Mouse (Mus musculus) testis, postnatal 14 days (tissue): Measurements from ENCODE around the gene Thra.

Experiments
- DNase-seq: peaks from one replicate; pipeline ENCODE4 v3.0.0; 2021; ENCODE audit warnings: low spot score

Thra gene

GRCm38 (mm10) chr11:98796515-98797216 is 56.2 kb downstream of the Thra start:
- no peak for DNase-seq

DNA sequence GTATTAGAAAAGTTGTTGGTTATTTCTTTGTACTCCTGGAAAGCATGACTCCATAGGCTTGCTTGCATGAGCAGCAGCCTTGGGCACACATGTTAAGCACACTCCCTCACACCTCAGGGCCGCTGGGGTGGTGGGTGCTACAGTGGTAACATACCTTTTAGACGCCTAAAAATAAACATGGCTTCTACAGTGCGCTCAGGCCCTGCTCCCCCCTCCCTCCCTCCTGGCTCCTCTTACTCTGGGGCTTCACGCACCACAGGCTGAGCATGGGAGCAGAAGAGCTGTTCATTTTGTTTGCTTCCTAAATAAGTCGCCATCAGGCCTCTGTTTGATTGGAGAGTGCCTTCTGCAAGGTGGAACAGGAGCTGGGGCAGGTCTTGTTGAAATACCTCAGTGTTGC is 56.9 kb downstream of the Thra start:
- DNase-seq = no peak

- DNase-seq = no peak
Observed at GRCm38 (mm10) chr11:98797909-98798308, 57.5 kb downstream of the Thra start.

GRCm38 (mm10) chr11:98804605-98805004 is 64.2 kb downstream of the Thra start, which contains the start of gene Casc3:
Gene Casc3 (plus strand): TSS chr11:98804905.
- DNase-seq = no peak

GRCm38 (mm10) chr11:98808417-98808816 is 68.0 kb downstream of the Thra start:
- no peak for DNase-seq

- peak; percentile 99 for DNase-seq
Observed at GRCm38 (mm10) chr11:98809457-98810290, 69.2 kb downstream of the Thra start.

- no peak for DNase-seq
Observed at GRCm38 (mm10) chr11:98810686-98811085, 70.2 kb downstream of the Thra start.

GRCm38 (mm10) chr11:98816706-98817239 is 76.3 kb downstream of the Thra start:
- DNase-seq = no peak
